Mouse (Mus musculus): Measurements from ENCODE around the gene Asprv1.

Gene Asprv1

DNA sequence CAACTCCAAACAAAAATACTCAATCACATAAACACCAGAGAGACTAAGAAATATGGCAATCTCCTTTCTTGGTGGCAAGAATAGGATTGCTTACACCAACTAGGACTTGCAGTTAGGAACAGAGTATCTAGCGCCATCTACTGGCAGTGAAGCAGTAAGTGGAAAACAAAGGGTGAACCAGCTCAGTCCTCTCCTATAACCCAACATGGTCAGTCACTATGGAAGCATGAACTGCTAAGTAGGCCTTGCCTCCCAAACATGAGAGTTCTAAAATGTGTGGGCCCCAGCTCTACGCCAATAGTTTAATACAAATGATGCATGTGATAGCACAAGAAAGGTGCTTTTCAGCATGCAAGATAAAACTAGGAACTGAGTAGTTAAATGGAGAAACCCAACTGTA lies 42.9 kb downstream of the Asprv1 start:
- no peak for TF ChIP-seq GATA4 (IDR thresholded peaks at IDR 0.05; ENCODE audit: insufficient replicate concordance, low read length)

GRCm38 (mm10) chr6:86678341-86678740 lies 50.4 kb downstream of the Asprv1 start:
- TF ChIP-seq GATA4 (IDR thresholded peaks at IDR 0.05; ENCODE audit: insufficient replicate concordance, low read length) = no peak

Measured in liver, adult (tissue).